Mouse (Mus musculus): Measurements from ENCODE around the gene Sertad4.

Gene Sertad4

DNA sequence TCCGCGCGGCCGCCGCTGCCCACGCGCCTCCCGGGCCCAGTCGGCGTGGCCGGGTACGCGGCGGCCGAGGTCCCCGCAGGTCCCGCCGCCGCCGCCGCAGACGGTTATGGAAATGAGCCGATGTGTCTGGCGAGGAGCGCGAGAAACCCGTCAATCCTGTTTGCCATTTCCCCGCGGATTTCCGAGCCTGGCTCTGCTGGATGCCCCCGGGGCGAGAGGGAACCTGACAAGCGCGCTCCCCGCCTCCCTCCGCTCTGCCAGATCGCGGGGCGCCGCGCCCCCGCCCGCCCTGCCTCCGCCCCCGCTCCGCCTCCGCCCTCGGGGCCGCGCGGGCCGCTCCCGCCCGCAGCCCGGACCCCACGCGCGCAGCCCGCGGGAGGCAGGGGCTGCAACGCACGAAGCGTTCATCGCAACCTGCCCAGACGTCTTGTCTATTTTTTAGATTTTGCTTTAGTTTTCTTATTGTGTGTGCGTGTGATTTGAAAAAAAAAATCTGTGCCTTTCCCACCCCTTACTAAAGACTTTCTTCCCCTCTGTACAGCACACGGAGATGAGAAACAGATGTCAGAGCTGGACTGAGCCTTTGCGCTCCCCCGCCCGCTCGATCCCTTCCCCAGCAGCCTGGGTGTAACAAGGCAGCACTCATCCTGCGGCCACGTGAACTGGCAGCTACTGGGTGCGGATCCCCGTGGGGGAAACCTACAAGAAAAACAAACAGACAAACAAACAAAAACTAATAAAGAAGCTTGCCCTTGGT lies at the start of gene Sertad4:
Gene Sertad4, minus strand, starts transcription at position 283 of the 757 bp plus-strand sequence.
- peak; percentile 60 to 66 for DNase-seq (ENCODE audit: low spot score in 2 of 2)

GRCm38 (mm10) chr1:192901516-192901915 lies 46.0 kb upstream of the Sertad4 start:
- DNase-seq (ENCODE audit: low spot score in 2 of 2), result no peak

- no peak for DNase-seq (ENCODE audit: low spot score in 2 of 2)
These were observed 45.4 kb upstream of the Sertad4 start for GRCm38 (mm10) chr1:192900913-192901312.

GRCm38 (mm10) chr1:192898742-192899141 lies 43.2 kb upstream of the Sertad4 start:
- DNase-seq (ENCODE audit: low spot score in 2 of 2), result no peak

- DNase-seq (ENCODE audit: low spot score in 2 of 2), result no peak
These were observed 41.7 kb upstream of the Sertad4 start for GRCm38 (mm10) chr1:192897218-192897617.

DNA sequence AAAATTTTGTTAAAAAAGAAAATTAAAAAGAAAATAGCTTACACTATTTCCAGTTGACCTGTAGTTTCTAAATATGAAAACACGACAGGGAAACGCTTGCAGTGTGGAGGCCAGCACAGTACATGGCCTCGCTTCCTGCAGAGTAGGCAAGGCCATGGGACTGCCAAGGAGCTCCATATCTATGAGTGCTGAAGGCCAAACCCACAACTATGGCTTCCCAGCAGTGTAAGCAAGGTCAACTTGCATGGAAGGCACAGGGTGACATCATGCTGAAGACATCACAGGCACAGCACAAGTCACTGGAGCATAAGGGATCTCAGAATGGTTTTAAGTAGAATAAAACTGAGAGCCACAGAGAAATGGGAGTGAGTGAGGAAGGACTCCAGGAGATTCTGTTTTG lies 40.5 kb upstream of the Sertad4 start:
- DNase-seq (ENCODE audit: low spot score in 2 of 2), result no peak

- DNase-seq (ENCODE audit: low spot score in 2 of 2), result no peak
These were observed 35.2 kb upstream of the Sertad4 start for GRCm38 (mm10) chr1:192890716-192891115.

- DNase-seq (ENCODE audit: low spot score in 2 of 2), result no peak
These were observed 27.2 kb upstream of the Sertad4 start for GRCm38 (mm10) chr1:192882617-192883295.

DNA sequence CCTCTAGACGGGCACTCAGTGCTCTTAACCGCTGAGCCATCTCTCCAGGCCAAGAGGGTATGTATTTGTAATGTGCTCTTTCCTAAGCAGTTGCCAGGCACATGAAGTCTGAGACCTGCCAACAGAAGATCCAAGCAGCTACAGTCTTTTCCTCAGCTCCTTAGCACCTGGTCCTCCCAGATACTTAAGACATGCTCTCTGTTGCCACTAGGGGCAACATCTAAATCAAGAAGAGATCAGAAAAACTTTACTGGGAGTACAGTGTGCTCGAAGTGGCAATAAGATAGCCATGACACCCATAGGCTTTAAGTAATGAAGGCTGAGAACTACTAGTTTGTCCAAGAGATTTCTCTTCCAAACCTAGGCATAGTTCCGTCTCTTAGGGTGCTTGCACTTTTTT lies 24.6 kb upstream of the Sertad4 start:
- no peak for DNase-seq (ENCODE audit: low spot score in 2 of 2)

DNA sequence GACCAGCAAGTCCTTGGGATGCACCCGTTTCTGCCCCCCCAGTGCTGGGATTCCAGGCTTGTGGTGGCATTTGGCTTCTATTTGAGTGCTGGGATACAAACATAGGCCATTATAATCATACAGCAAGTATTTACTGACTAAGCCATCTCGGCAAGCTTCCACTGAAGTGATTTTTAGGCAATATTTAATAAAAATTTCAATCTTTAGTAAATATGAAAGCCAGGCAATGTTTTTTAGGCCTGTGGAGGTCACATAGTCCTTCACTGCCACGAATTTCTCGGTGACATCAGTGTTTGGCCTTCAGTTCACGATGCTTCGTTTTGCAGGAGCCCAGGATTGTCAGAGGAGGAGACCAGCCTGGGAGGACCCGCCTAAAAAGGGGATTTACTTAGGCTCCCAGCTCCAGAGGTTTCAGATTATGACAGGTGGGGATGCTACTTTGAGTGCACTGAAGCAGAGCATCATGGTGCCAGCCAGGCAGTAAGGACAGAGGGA lies 23.6 kb upstream of the Sertad4 start:
- DNase-seq (ENCODE audit: low spot score in 2 of 2), result no peak

- DNase-seq (ENCODE audit: low spot score in 2 of 2), result no peak
These were observed 17.3 kb upstream of the Sertad4 start for GRCm38 (mm10) chr1:192872841-192873240.

DNA sequence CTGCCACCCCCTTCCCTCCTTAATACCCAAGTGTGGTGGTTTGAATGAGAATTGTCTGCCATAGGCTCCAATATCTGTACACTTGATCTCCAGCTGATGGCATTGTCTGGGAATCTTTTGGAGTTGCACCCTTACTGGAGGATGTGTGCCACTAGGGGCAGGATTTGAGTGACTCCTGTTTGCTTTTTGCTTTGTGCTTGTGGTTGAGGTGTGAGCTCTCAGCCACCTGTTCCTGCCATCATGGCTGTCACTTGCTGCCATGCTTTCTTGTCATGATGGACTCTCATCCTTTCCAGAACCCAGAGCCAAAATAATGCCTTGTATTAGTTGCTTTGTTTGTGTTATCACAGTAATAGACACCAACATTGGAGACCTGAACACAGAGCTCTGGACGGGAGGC lies 14.2 kb upstream of the Sertad4 start:
- DNase-seq (ENCODE audit: low spot score in 2 of 2), result no peak

GRCm38 (mm10) chr1:192864440-192864839 lies 8.9 kb upstream of the Sertad4 start:
- DNase-seq (ENCODE audit: low spot score in 2 of 2), result no peak

DNA sequence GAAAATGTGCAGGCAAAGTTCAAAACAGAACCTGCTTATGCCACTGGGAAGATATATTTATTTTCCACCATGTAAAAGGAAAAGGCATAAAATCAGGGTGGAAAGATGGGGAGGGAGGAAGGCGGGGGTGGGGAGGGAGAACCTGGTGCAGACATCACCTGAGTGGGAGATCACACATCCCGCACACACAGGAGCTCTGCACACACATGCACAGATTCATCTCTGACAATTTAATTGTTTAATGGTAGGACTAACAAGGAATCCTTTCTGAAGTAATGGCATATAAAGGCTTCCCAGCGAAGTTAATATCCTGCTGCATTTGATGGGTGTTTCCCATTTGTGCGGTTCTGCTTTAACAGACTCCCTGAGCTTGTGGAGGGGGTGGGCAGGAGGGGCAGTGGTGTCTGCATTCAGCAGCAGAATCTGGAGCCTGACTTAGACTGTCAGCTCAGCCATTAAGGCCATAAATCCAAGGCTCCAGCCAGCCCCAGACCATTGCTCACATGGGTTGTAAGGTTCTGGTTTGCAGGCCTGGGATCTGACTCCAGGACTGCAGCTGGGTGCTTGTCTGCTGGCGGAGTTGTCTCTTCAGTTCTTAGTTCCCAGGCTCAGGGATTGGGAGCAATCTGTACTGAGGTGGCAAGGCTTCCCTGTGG lies 5.9 kb upstream of the Sertad4 start:
- no peak for DNase-seq (ENCODE audit: low spot score in 2 of 2)

- DNase-seq (ENCODE audit: low spot score in 2 of 2), result no peak
These were observed 4.7 kb upstream of the Sertad4 start for GRCm38 (mm10) chr1:192860273-192860672.

DNA sequence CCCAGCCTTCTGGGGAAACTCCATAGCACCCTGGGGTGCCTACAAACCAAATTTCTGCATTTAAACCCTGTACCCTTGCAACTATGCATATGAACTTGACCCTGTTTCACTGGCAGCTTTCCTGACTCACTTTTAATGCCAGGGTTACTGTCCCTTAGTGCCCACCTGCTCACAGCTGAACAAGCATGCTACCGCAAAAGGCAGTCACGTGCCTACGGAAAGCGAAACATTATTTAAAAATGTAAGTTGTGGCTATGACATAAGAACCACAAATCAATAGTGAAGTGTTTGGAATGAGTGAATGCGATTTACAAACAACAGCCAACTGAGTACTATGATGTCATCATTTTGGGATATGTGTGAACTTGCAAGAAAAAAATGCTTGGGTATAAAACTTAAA lies 2.0 kb upstream of the Sertad4 start:
- DNase-seq (ENCODE audit: low spot score in 2 of 2), result no peak

GRCm38 (mm10) chr1:192856931-192857330 lies 1.4 kb upstream of the Sertad4 start:
- no peak for DNase-seq (ENCODE audit: low spot score in 2 of 2)

GRCm38 (mm10) chr1:192856411-192856810 lies 855 bp upstream of the Sertad4 start:
- DNase-seq (ENCODE audit: low spot score in 2 of 2), result peak in 1 of 2 experiments; percentile 45

DNA sequence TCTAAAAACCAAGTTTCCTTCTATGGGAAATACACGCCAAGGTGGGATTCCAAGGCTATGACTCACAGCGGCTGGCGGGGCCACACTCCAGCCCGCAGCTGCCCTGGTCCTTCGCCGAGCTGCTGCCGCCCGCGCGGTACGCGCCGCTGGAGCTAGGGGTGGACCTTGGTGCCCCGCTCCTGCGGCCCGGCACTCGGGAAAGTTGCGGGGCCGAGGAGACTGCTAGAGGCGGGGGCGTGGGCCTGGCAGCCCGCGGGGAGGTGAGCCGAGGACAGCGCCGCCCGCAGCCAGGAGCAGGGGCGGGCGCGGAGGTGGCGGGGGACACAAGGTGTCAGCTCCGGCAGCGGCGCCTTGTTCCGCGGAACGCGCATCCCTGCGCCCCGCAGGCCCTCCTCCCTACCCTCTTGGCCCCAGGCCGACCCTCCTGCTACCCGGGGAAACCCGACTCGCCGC lies 711 bp downstream of the Sertad4 start:
- DNase-seq (ENCODE audit: low spot score in 2 of 2), result peak; percentile 56 to 58

DNA sequence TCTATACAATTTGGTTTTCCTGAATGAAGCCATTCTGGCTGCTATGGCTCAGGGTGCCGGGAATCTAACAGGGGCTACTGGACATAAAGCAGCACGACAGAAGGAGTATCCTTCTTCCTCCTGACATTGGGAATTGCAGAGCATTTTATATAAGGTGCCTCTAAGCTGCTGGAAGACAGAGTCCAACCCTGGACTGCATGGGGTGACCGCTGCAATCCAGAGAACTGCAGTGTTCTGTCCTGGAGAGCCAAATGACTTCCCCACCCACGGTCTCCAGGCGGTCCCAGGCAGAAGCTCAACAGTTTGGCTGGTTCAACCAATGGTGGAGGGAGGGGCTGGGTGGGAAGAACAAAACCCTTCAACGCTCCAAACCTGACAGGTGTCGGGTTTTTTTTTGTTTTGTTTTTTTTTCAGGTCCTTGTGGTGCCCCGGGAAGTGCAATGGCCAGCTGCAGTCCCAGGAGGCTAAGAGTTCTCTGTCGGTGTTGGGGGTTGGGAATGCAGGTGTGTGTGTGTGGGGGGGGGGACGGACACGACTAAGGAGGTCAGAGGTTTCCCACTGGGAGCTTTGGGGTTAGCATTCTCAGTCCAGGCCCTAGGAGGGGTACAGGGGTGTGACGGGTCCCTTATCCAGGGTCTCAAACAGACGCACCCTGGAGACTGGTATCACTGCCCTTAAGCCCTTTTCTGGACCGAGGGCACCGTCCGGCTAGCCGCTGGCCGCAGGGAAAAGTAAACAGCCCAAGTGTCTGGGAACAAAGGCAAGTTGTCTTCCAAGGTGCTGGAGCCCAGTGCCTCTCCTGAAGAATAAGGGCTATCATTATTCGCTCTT lies 1.4 kb downstream of the Sertad4 start:
- DNase-seq (ENCODE audit: low spot score in 2 of 2), result no peak

DNA sequence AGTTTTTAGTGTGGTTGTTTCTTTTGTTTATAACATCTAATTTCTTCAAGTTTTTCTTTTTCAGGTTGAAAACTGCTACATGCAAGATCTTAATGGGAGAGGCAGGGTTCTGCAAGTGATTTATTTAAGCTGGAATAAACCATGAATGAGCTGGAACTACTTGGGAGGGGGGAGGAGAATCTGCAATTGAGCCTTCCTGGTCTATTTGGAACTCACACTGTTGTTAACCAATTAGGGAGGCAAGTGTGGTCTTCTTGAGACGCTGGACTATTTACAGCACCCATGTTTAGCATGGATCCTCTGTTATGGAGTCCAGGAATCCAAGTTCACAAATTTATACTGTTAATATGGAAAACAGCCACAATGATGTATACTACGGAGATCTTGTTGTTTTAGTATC lies 2.1 kb downstream of the Sertad4 start:
- no peak for DNase-seq (ENCODE audit: low spot score in 2 of 2)

DNA sequence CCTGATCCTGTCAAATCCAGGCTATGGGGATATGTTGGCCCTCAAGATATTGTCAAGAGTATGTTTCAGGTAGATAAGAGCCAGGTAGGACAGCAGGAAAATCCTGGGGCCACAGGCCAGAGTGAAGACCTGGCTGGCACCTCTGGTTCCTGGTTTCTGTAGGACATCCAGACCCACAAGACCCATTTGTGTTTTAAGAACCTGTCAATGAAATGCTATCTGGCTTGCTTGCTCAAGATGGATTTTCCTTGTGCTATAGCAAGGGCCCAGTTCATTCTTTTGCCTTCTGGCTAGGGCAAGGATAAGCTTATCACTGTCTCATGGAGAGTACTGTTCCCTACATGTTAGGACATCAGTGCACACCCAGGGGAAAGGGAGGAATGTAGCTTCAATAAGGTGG lies 3.5 kb downstream of the Sertad4 start:
- no peak for DNase-seq (ENCODE audit: low spot score in 2 of 2)

Measured in right cerebral cortex, postnatal 10 days (tissue).